Mouse (Mus musculus) CH12.LX (cell line): ENCODE measurements at regions not wholly inside any gene's neighbourhood (a gene's known extent, or its start where the extent isn't known, plus 50 kb on each side); places are given as distances from the start of the nearest gene placed in this dataset.

Experiments used
- DNase-seq: peaks from one replicate; pipeline ENCODE4 v3.0.0-alpha.2; 2013; ENCODE audit errors: extremely low read depth
- H3K27ac ChIP-seq: 2 replicates; pipeline ENCODE4 v1.5.1; 2012; ENCODE audit warnings: low read depth, mild to moderate bottlenecking, control low read depth, moderate library complexity; ENCODE audit not compliant: insufficient read depth
- H3K27me3 ChIP-seq: replicated peaks from 2 replicates; pipeline ENCODE3; 2012; ENCODE audit warnings: inconsistent platforms
- H3K36me3 ChIP-seq, 2 experiments: replicated peaks in 1 of 2; 2 replicates each; pipeline versions ENCODE3 to v1.6.1; 2012; ENCODE audit warnings: inconsistent platforms in 1 of 2, low read length in 1 of 2, mild to moderate bottlenecking in 1 of 2, mixed read lengths in 1 of 2, moderate library complexity in 1 of 2; ENCODE audit not compliant: control insufficient read depth in 1 of 2, insufficient read depth in 1 of 2
- H3K4me1 ChIP-seq, 2 experiments: 2 replicates each; pipeline ENCODE4 v1.6.1; 2012; ENCODE audit warnings: inconsistent platforms in 1 of 2, moderate library complexity in 1 of 2; ENCODE audit not compliant: insufficient read depth in 2 of 2, control insufficient read depth in 1 of 2
- H3K4me2 ChIP-seq: 2 replicates; pipeline ENCODE4 v1.6.1; 2012; ENCODE audit warnings: low read depth, mild to moderate bottlenecking, control low read depth; ENCODE audit not compliant: poor library complexity, insufficient read depth, severe bottlenecking
- H3K4me3 ChIP-seq, 3 experiments: fragments of 150-350 bp in 1 of 3; sonication (generic) in 1 of 3; replicated peaks in 1 of 3; 2 replicates each; pipeline versions ENCODE3 to v1.5.1; 2011 to 2012; ENCODE audit warnings: low read depth in 2 of 3, low read length in 2 of 3, mild to moderate bottlenecking in 2 of 3, moderate library complexity in 2 of 3, control low read depth in 1 of 3, improper control_type of control experiment in 1 of 3, inconsistent platforms in 1 of 3, mixed read lengths in 1 of 3; ENCODE audit not compliant: poor library complexity in 1 of 3
- H3K79me2 ChIP-seq: replicated peaks from 2 replicates; pipeline ENCODE4 v1.6.1; 2012; ENCODE audit warnings: mild to moderate bottlenecking, moderate library complexity; ENCODE audit not compliant: control insufficient read depth, poor library complexity, insufficient read depth, severe bottlenecking; ENCODE audit errors: extremely low read depth
- H3K9ac ChIP-seq: 2 replicates; pipeline ENCODE4 v1.6.1; 2012; ENCODE audit warnings: low read depth, mild to moderate bottlenecking, control low read depth, moderate library complexity; ENCODE audit not compliant: insufficient read depth
- H3K9me3 ChIP-seq: replicated peaks from 2 replicates; pipeline ENCODE3; 2012; ENCODE audit warnings: low read length, inconsistent platforms, mixed read lengths
- CHD1 ChIP-seq: IDR thresholded peaks from 2 replicates; pipeline ENCODE4 v1.6.1; 2012; ENCODE audit warnings: low read depth, low read length, improper control_type of control experiment, inconsistent platforms
- EP300 ChIP-seq: IDR thresholded peaks from 2 replicates; pipeline ENCODE4 v1.6.1; 2011; ENCODE audit warnings: low read length, improper control_type of control experiment
- GABPA ChIP-seq: IDR thresholded peaks from 2 replicates; pipeline ENCODE4 v1.6.1; 2012; ENCODE audit warnings: low read depth, low read length, improper control_type of control experiment, inconsistent platforms; ENCODE audit not compliant: insufficient replicate concordance
- IRF4 ChIP-seq: IDR thresholded peaks from 2 replicates; pipeline ENCODE4 v1.6.1; 2014; ENCODE audit warnings: low read depth, mild to moderate bottlenecking, inconsistent platforms, low read length, improper control_type of control experiment
- JUN ChIP-seq: IDR thresholded peaks from 2 replicates; pipeline ENCODE4 v1.6.1; 2011; ENCODE audit warnings: low read depth, mild to moderate bottlenecking, low read length, improper control_type of control experiment, moderate library complexity; ENCODE audit not compliant: insufficient read depth
- MAFK ChIP-seq: IDR thresholded peaks from 2 replicates; pipeline ENCODE4 v1.6.1; 2011; ENCODE audit warnings: low read length, improper control_type of control experiment; ENCODE audit not compliant: insufficient replicate concordance
- MAZ ChIP-seq: IDR thresholded peaks from 2 replicates; pipeline ENCODE4 v1.6.1; 2012; ENCODE audit warnings: low read depth, mild to moderate bottlenecking, inconsistent platforms, low read length, improper control_type of control experiment, moderate library complexity
- MEF2A ChIP-seq: IDR thresholded peaks from 2 replicates; pipeline ENCODE4 v1.6.1; 2014; ENCODE audit warnings: low read depth, mild to moderate bottlenecking, inconsistent platforms, low read length, improper control_type of control experiment, borderline replicate concordance
- NRF1 ChIP-seq: IDR thresholded peaks from 2 replicates; pipeline ENCODE4 v1.6.1; 2014; ENCODE audit warnings: low read depth, mild to moderate bottlenecking, inconsistent platforms, low read length, improper control_type of control experiment, moderate library complexity
- POLR2AphosphoS2 ChIP-seq: IDR thresholded peaks from 2 replicates; pipeline ENCODE4 v1.6.1; 2011; ENCODE audit warnings: low read depth, low read length, improper control_type of control experiment
- RAD21 ChIP-seq: IDR thresholded peaks from 2 replicates; pipeline ENCODE4 v1.6.1; 2011; ENCODE audit warnings: low read depth, mild to moderate bottlenecking, low read length, improper control_type of control experiment, moderate library complexity
- SIN3A ChIP-seq: IDR thresholded peaks from 2 replicates; pipeline ENCODE4 v1.6.1; 2012; ENCODE audit warnings: low read length, improper control_type of control experiment, inconsistent platforms
- SMC3 ChIP-seq: IDR thresholded peaks from 2 replicates; pipeline ENCODE4 v1.6.1; 2011; ENCODE audit warnings: low read depth, low read length, improper control_type of control experiment
- TCF12 ChIP-seq: IDR thresholded peaks from 2 replicates; pipeline ENCODE4 v1.6.1; 2014; ENCODE audit warnings: low read depth, mild to moderate bottlenecking, inconsistent platforms, low read length, improper control_type of control experiment
- dilution Hi-C: fragments of 300-500 bp; cut with MboI; formaldehyde crosslinking; loops from 2 replicates; pipeline ENCODE4 v1.14.3; 2020; ENCODE audit warnings: low sequenced_read_pairs; ENCODE audit not compliant: extremely low pct_unique_long_range_greater_than_20kb, extremely low pct_ligation_motif_present
- in situ Hi-C: fragments of 300-500 bp; cut with MboI; formaldehyde crosslinking; loops from 3 replicates; pipeline ENCODE4 v1.14.3; 2019; ENCODE audit warnings: low sequenced_read_pairs, low pct_ligation_motif_present, low pct_unique_long_range_greater_than_20kb, mixed read lengths

GRCm38 (mm10) chr7:74688116-74688702, 133.6 kb upstream of the Slco3a1 start:
- no peak overlapping the region for H3K27ac ChIP-seq
- H3K9me3 ChIP-seq = no peaks in the 10 kb centered on the region
- in situ Hi-C loops = no loop called here
- TF ChIP-seq POLR2AphosphoS2 (no peak), SIN3A (no peak), TCF12 (no peak), EP300 (no peak), RAD21 (no peak), JUN (no peak), CHD1 (no peak), SMC3 (no peak), IRF4 (no peak), GABPA (no peak), NRF1 (no peak)
- TF ChIP-seq, all 38 proteins: peak for 0
- Histone ChIP-seq H3K9ac (no peak overlapping the region), H3K4me3 (no peak overlapping the region), H3K79me2 (no peaks in the 10 kb centered on the region), H3K4me1 (peaks cover 0 to 3% of the 10 kb centered on the region in 2 experiments; a peak in 1 of 4 replicates), H3K27me3 (no peaks in the 10 kb centered on the region), H3K36me3 (no peaks in the 10 kb centered on the region), H3K4me2 (no peak overlapping the region)
- DNase-seq = no peak
- dilution Hi-C loops = no loop called here

DNA sequence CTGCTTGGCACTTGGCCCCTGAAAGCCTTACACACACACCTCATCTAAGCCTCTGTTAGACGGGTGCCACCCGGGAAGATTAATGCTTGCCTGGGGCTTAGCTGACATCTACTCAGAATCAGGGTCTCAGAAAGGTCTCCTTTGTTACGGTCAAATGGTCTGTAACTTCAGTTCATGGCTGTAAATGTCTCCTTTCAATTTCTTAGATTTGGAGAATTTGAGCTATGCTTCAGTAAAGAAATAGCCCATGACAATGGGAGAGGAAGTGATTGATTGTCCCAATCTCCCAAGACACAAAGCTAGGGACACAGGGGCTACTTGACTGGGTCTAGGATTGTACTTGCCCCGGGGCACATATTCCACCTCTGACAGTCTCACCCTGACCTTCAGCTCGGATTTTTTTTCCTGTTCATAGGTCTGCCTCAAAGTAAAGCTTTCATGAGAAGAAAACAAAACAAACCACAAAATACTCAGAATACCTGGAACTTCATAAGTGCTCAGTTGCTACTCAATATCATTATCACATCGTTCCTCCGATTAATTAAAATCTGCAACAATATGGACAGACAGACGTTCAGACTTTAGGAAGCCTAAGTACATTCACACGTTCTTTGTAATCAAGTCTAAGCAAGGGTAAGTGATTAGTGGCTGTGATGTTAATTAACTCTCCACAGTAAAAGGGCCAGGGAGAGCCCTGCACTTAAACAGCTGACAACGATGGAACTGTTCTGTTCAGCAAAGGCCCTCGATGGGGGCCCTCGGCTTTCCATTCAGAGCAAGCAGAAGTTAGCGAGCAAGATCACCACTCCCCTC, 132.9 kb upstream of the Slco3a1 start:
- Histone ChIP-seq H3K4me3 (no peak overlapping the region), H3K9me3 (no peaks in the 10 kb centered on the region), H3K36me3 (no peaks in the 10 kb centered on the region), H3K4me2 (no peak overlapping the region), H3K27me3 (no peaks in the 10 kb centered on the region), H3K4me1 (peaks cover 0 to 3% of the 10 kb centered on the region in 2 experiments; a peak in 1 of 4 replicates), H3K9ac (no peak overlapping the region), H3K79me2 (no peaks in the 10 kb centered on the region), H3K27ac (no peak overlapping the region)
- TF ChIP-seq RAD21 (no peak), MAZ (no peak), TCF12 (no peak), MEF2A (no peak), MAFK (no peak)
- in situ Hi-C loops (no loop called here), dilution Hi-C loops (no loop called here)
- no peak for DNase-seq
